Mouse (Mus musculus) embryonic facial prominence, embryonic 15.5 days (tissue): ENCODE measurements around the gene Aurka. TPM values are rescaled to one million over a fixed set of nuclear protein-coding genes. Genes with fewer than 3 reads are reported as not detected.

Source experiments
- ATAC-seq: fragments of 200-750 bp; cut with Nextera tagmentation; 2 replicates; pipeline ENCODE4 v1.8.0; 2017; ENCODE audit warnings: low read depth, moderate TSS enrichment; ENCODE audit not compliant: insufficient number of reproducible peaks, low FRiP score, low TSS enrichment
- H3K27ac ChIP-seq: fragments of 300-500 bp; sonication (generic); replicated peaks from 2 replicates; pipeline ENCODE4 v1.5.1; 2015; ENCODE audit warnings: mild to moderate bottlenecking, inconsistent platforms
- H3K27me3 ChIP-seq: fragments of 300-500 bp; sonication (generic); 2 replicates; pipeline ENCODE4 v1.6.1; 2015; ENCODE audit warnings: inconsistent platforms
- H3K36me3 ChIP-seq: fragments of 300-500 bp; sonication (generic); 2 replicates; pipeline ENCODE4 v1.6.1; 2015; ENCODE audit warnings: mild to moderate bottlenecking, inconsistent platforms
- H3K4me1 ChIP-seq: fragments of 300-500 bp; sonication (generic); 2 replicates; pipeline ENCODE4 v1.6.1; 2015; ENCODE audit warnings: inconsistent platforms
- H3K4me2 ChIP-seq: fragments of 300-500 bp; sonication (generic); replicated peaks from 2 replicates; pipeline ENCODE4 v1.6.1; 2015; ENCODE audit warnings: mild to moderate bottlenecking, inconsistent platforms
- H3K4me3 ChIP-seq: fragments of 300-500 bp; sonication (generic); replicated peaks from 2 replicates; pipeline ENCODE4 v1.5.1; 2015; ENCODE audit warnings: mild to moderate bottlenecking, inconsistent platforms
- H3K9ac ChIP-seq: fragments of 300-500 bp; sonication (generic); 2 replicates; pipeline ENCODE4 v1.6.1; 2015; ENCODE audit warnings: inconsistent platforms
- H3K9me3 ChIP-seq: fragments of 300-500 bp; sonication (generic); replicated peaks from 2 replicates; pipeline ENCODE4 v1.6.1; 2016; ENCODE audit warnings: inconsistent platforms
- WGBS: fragments of 180-500 bp; shearing (Covaris S2); methylation state at CpG from one replicate; pipeline ENCODE4 v1.1.7; 2015; 5-methylcytosine and 5-hydroxymethylcytosine counted together
- polyA plus RNA-seq: library from polyadenylated mRNA; unstranded; fragments of >200 nt; fragmentation: Nextera tagmentation; extraction: Ambion mirVana; gene quantifications from 2 replicates; pipeline ENCODE4 v1.2.1, GENCODE M21; 2015

The Aurka gene
- polyA plus RNA-seq, 1 experiment from 2014 or later: 84.8 TPM

GRCm38 (mm10) chr2:172405011-172405410, 34.7 kb upstream of the Aurka start:
- no peaks in the 10 kb centered on the region for H3K4me1 ChIP-seq
- no peak overlapping the region for H3K4me3 ChIP-seq
- H3K27me3 ChIP-seq: no peaks in the 10 kb centered on the region
- no peaks in the 10 kb centered on the region for H3K36me3 ChIP-seq
- WGBS: 76% methylated on average over 3 of the region's 3 CpGs
- H3K4me2 ChIP-seq: no peak overlapping the region
- H3K9me3 ChIP-seq: no peaks in the 10 kb centered on the region
- no peak overlapping the region for H3K9ac ChIP-seq
- H3K27ac ChIP-seq: no peak overlapping the region
- no peak for ATAC-seq

GRCm38 (mm10) chr2:172404239-172404638, 33.9 kb upstream of the Aurka start:
- no peak for ATAC-seq
- H3K9ac ChIP-seq: no peak overlapping the region
- no peaks in the 10 kb centered on the region for H3K27me3 ChIP-seq
- H3K9me3 ChIP-seq: no peaks in the 10 kb centered on the region
- H3K36me3 ChIP-seq: no peaks in the 10 kb centered on the region
- no peak overlapping the region for H3K4me2 ChIP-seq
- H3K4me1 ChIP-seq: no peaks in the 10 kb centered on the region
- no peak overlapping the region for H3K4me3 ChIP-seq
- no peak overlapping the region for H3K27ac ChIP-seq
- 59% methylated on average over 7 of the region's 7 CpGs for WGBS

- Histone ChIP-seq H3K4me3 (no peak overlapping the region), H3K4me2 (no peak overlapping the region)
- WGBS: 57% methylated on average over 13 of the region's 13 CpGs
Measured at GRCm38 (mm10) chr2:172401116-172401825, 30.9 kb upstream of the Aurka start.

GRCm38 (mm10) chr2:172399901-172400300, 29.6 kb upstream of the Aurka start:
- no peak overlapping the region for H3K4me2 ChIP-seq
- 49% methylated on average over 9 of the region's 9 CpGs for WGBS
- ATAC-seq: no peak

More at GRCm38 (mm10) chr2:172401116-172401825, 30.9 kb upstream of the Aurka start:
- Histone ChIP-seq H3K9ac (no peak overlapping the region), H3K27ac (no peak overlapping the region; the same call in 1 of the 2 replicates), H3K27me3 (no peaks in the 10 kb centered on the region), H3K9me3 (no peaks in the 10 kb centered on the region), H3K4me1 (no peaks in the 10 kb centered on the region), H3K36me3 (no peaks in the 10 kb centered on the region)
- ATAC-seq: no peak

GRCm38 (mm10) chr2:172395961-172396360, 25.6 kb upstream of the Aurka start:
- no peak overlapping the region for H3K27ac ChIP-seq
- H3K9ac ChIP-seq: no peak overlapping the region
- no peak overlapping the region for H3K4me3 ChIP-seq
- H3K27me3 ChIP-seq: no peaks in the 10 kb centered on the region
- no peaks in the 10 kb centered on the region for H3K36me3 ChIP-seq
- no peak overlapping the region for H3K4me2 ChIP-seq
- WGBS: 40% methylated on average over 9 of the region's 9 CpGs
- H3K9me3 ChIP-seq: no peaks in the 10 kb centered on the region
- H3K4me1 ChIP-seq: no peaks in the 10 kb centered on the region
- no peak for ATAC-seq

More at GRCm38 (mm10) chr2:172399901-172400300, 29.6 kb upstream of the Aurka start:
- Histone ChIP-seq H3K27me3 (no peaks in the 10 kb centered on the region), H3K9me3 (no peaks in the 10 kb centered on the region), H3K4me3 (no peak overlapping the region), H3K4me1 (no peaks in the 10 kb centered on the region), H3K9ac (no peak overlapping the region), H3K27ac (no peak overlapping the region), H3K36me3 (no peaks in the 10 kb centered on the region)

GRCm38 (mm10) chr2:172394671-172395070, 24.3 kb upstream of the Aurka start:
- H3K4me2 ChIP-seq: no peak overlapping the region
- H3K27me3 ChIP-seq: no peaks in the 10 kb centered on the region
- no peaks in the 10 kb centered on the region for H3K4me1 ChIP-seq
- 78% methylated on average over 4 of the region's 4 CpGs for WGBS
- no peak overlapping the region for H3K27ac ChIP-seq
- no peak overlapping the region for H3K9ac ChIP-seq
- ATAC-seq: no peak
- no peak overlapping the region for H3K4me3 ChIP-seq
- no peaks in the 10 kb centered on the region for H3K9me3 ChIP-seq
- H3K36me3 ChIP-seq: no peaks in the 10 kb centered on the region

- Histone ChIP-seq H3K36me3 (no peaks in the 10 kb centered on the region), H3K4me2 (no peak overlapping the region), H3K27me3 (no peaks in the 10 kb centered on the region), H3K9me3 (no peaks in the 10 kb centered on the region), H3K9ac (no peak overlapping the region), H3K27ac (no peak overlapping the region), H3K4me1 (no peaks in the 10 kb centered on the region), H3K4me3 (no peak overlapping the region)
- no peak for ATAC-seq
- 74% methylated on average over 2 of the region's 2 CpGs for WGBS
Measured at GRCm38 (mm10) chr2:172394052-172394392, 23.7 kb upstream of the Aurka start.

GRCm38 (mm10) chr2:172393391-172394051, 23.2 kb upstream of the Aurka start, which contains the start of gene Cass4:
TSS of gene Cass4 (plus strand) at chr2:172393794.
- no peak within 1 kb of the TSS for H3K4me2 ChIP-seq

GRCm38 (mm10) chr2:172392041-172392521, 21.7 kb upstream of the Aurka start:
- no peak overlapping the region for H3K9ac ChIP-seq
- no peaks in the 10 kb centered on the region for H3K4me1 ChIP-seq
- H3K27me3 ChIP-seq: no peaks in the 10 kb centered on the region
- no peaks in the 10 kb centered on the region for H3K9me3 ChIP-seq
- no peaks in the 10 kb centered on the region for H3K36me3 ChIP-seq
- H3K4me2 ChIP-seq: no peak overlapping the region
- WGBS: 59% methylated on average over 10 of the region's 10 CpGs
- ATAC-seq: no peak
- no peak overlapping the region for H3K4me3 ChIP-seq
- H3K27ac ChIP-seq: no peak overlapping the region

More at GRCm38 (mm10) chr2:172393391-172394051, 23.2 kb upstream of the Aurka start, which contains the start of gene Cass4:
- Histone ChIP-seq H3K27me3 (no peaks in the 10 kb centered on the region), H3K36me3 (no peaks in the 10 kb centered on the region), H3K4me3 (no peak within 1 kb of the TSS), H3K9ac (no peak within 1 kb of the TSS), H3K4me1 (no peaks in the 10 kb centered on the region), H3K27ac (no peak within 1 kb of the TSS), H3K9me3 (no peaks in the 10 kb centered on the region)
- WGBS: 40% methylated on average over 13 of the region's 13 CpGs
- ATAC-seq: no peak; the same call in 1 of the 2 replicates

- H3K4me2 ChIP-seq: no peak overlapping the region
- H3K4me1 ChIP-seq: no peaks in the 10 kb centered on the region
- ATAC-seq: no peak
- H3K9me3 ChIP-seq: no peaks in the 10 kb centered on the region
- H3K9ac ChIP-seq: no peak overlapping the region
- H3K4me3 ChIP-seq: no peak overlapping the region
- WGBS: 43% methylated on average over 6 of the region's 6 CpGs
- no peak overlapping the region for H3K27ac ChIP-seq
- no peaks in the 10 kb centered on the region for H3K36me3 ChIP-seq
- H3K27me3 ChIP-seq: no peaks in the 10 kb centered on the region
Measured at GRCm38 (mm10) chr2:172390341-172390740, 20.0 kb upstream of the Aurka start.

- no peaks in the 10 kb centered on the region for H3K4me1 ChIP-seq
- ATAC-seq: no peak
- no peak overlapping the region for H3K9ac ChIP-seq
- no peak overlapping the region for H3K4me2 ChIP-seq
- no peaks in the 10 kb centered on the region for H3K27me3 ChIP-seq
- H3K36me3 ChIP-seq: peaks cover 31% of the 10 kb centered on the region
- H3K9me3 ChIP-seq: no peaks in the 10 kb centered on the region
- no peak overlapping the region for H3K27ac ChIP-seq
- no peak overlapping the region for H3K4me3 ChIP-seq
- WGBS: 93% methylated on average over 3 of the region's 3 CpGs
Measured at GRCm38 (mm10) chr2:172384715-172385114, 14.4 kb upstream of the Aurka start.
